ENCODE assay signal across 18 mouse cellular contexts in genomic region chr9:61489983-61490382, GRCm38 (mm10).
"Had no signal": no experiment of that assay in that cellular context is flagged by ENCODE, and none has a peak within 500 bp of the region (broad histone marks: within the 10 kb centered on the region; RNA-seq: fewer than 3 reads in every experiment).

No protein-coding gene starts in this region.

- H3K4me1 ChIP-seq: kidney, embryonic 15.5 days; limb, embryonic 10.5 days; limb, embryonic 13.5 days; megakaryocyte, embryonic 14.5 days had no signal

- ATAC-seq: liver, postnatal 0 days; lung, postnatal 0 days had no signal

- H3K27ac ChIP-seq: kidney, embryonic 15.5 days; limb, embryonic 10.5 days; limb, embryonic 13.5 days; liver, embryonic 14.5 days; macrophage; midbrain, embryonic 13.5 days; neural tube, embryonic 13.5 days had no signal

- H3K4me2 ChIP-seq: kidney, embryonic 15.5 days; limb, embryonic 13.5 days; lung, embryonic 14.5 days; midbrain, embryonic 13.5 days; neural tube, embryonic 13.5 days had no signal

- H3K9ac ChIP-seq: kidney, embryonic 15.5 days; limb, embryonic 13.5 days; liver, embryonic 14.5 days; liver, postnatal 0 days; lung, embryonic 14.5 days; midbrain, embryonic 13.5 days; neural tube, embryonic 13.5 days had no signal

- H3K36me3 ChIP-seq: kidney, embryonic 15.5 days; limb, embryonic 10.5 days; limb, embryonic 13.5 days; midbrain, embryonic 10.5 days; midbrain, embryonic 13.5 days; neural tube, embryonic 13.5 days had no signal

- DNase-seq: kidney, adult 2 months; kidney, postnatal 10 days; kidney, postnatal 4 days; liver; liver, postnatal 0 days; lung, embryonic 14.5 days; thymus, postnatal 25 days had no signal

- H3K4me3 ChIP-seq: kidney, embryonic 15.5 days; limb, embryonic 10.5 days; limb, embryonic 13.5 days; megakaryocyte, embryonic 14.5 days; midbrain, embryonic 10.5 days; midbrain, embryonic 13.5 days; myocyte; neural tube, embryonic 13.5 days had no signal

- H3K9me3 ChIP-seq: kidney, embryonic 15.5 days; limb, embryonic 10.5 days; limb, embryonic 13.5 days; megakaryocyte, embryonic 14.5 days; midbrain, embryonic 10.5 days; midbrain, embryonic 13.5 days; neural tube, embryonic 13.5 days had no signal
